In genomic region chr5:102777852-102778251, GRCm38 (mm10) we compare ENCODE assay signal across 10 mouse cellular contexts.
DNase-seq lines count a peak whose midpoint lies in the region; ATAC-seq and TF ChIP-seq lines count a peak whose summit lies in the region.
"Had no signal": no experiment of that assay in that cellular context is flagged by ENCODE, and none has a peak within 500 bp of the region (broad histone marks: within the 10 kb centered on the region; RNA-seq: fewer than 3 reads in every experiment).

No protein-coding gene starts in this region.

- DNase-seq in embryonic facial prominence, embryonic 10.5 days (ENCODE audit: low spot score): no peak
- DNase-seq in lung, postnatal 0 days (ENCODE audit: low spot score): peak; percentile 35
- no peak for DNase-seq in lung, postnatal 14 days
- DNase-seq in c-Kit-positive CD71-negative TER-119-negative erythroid progenitor cells, embryonic 14.5 days (ENCODE audit: low read depth): peak; percentile 41
- DNase-seq in right cerebral cortex, postnatal 25 days: no peak
- no peak for DNase-seq in ovary, postnatal 10 days (ENCODE audit: low spot score)
- DNase-seq: cerebellum, adult 18-20 months had no signal

- H3K27ac ChIP-seq in embryonic facial prominence, embryonic 13.5 days: peak overlapping the region; percentile 16; the same call in 1 of the 2 replicates
- no peak overlapping the region for H3K27ac ChIP-seq in embryonic facial prominence, embryonic 10.5 days (replicated peaks)
- no peak overlapping the region for H3K27ac ChIP-seq in lung, postnatal 0 days (ENCODE audit: low read length)
- H3K27ac ChIP-seq: liver, embryonic 15.5 days had no signal

- H3K9me3 ChIP-seq in embryonic facial prominence, embryonic 13.5 days: no peaks in the 10 kb centered on the region
- no peaks in the 10 kb centered on the region for H3K9me3 ChIP-seq in embryonic facial prominence, embryonic 10.5 days
- no peaks in the 10 kb centered on the region for H3K9me3 ChIP-seq in lung, postnatal 0 days (ENCODE audit: low read length)
- H3K9me3 ChIP-seq: liver, embryonic 15.5 days had no signal

- H3K9ac ChIP-seq in embryonic facial prominence, embryonic 13.5 days: no peak overlapping the region
- H3K9ac ChIP-seq in lung, postnatal 0 days (replicated peaks; ENCODE audit: low read depth): no peak overlapping the region
- H3K9ac ChIP-seq: liver, embryonic 15.5 days had no signal

- 72% methylated on average over 9 of the region's 9 CpGs for WGBS in embryonic facial prominence, embryonic 13.5 days
- 89% methylated on average over 9 of the region's 9 CpGs for WGBS in embryonic facial prominence, embryonic 10.5 days
- WGBS in lung, postnatal 0 days: 65% methylated on average over 9 of the region's 9 CpGs

- no peak for TF ChIP-seq EP300 in lung, postnatal 0 days (IDR thresholded peaks at IDR 0.05)

- H3K27me3 ChIP-seq in embryonic facial prominence, embryonic 13.5 days: no peaks in the 10 kb centered on the region
- H3K27me3 ChIP-seq in embryonic facial prominence, embryonic 10.5 days (replicated peaks; ENCODE audit: low read depth, poor library complexity, severe bottlenecking): no peaks in the 10 kb centered on the region
- no peaks in the 10 kb centered on the region for H3K27me3 ChIP-seq in lung, postnatal 0 days (replicated peaks; ENCODE audit: insufficient read depth, low read length)
- H3K27me3 ChIP-seq: liver, embryonic 15.5 days had no signal

- no peak overlapping the region for H3K4me3 ChIP-seq in embryonic facial prominence, embryonic 13.5 days
- H3K4me3 ChIP-seq in embryonic facial prominence, embryonic 10.5 days: no peak overlapping the region
- no peak overlapping the region for H3K4me3 ChIP-seq in lung, postnatal 0 days (ENCODE audit: low read depth, low read length)
- H3K4me3 ChIP-seq: liver, embryonic 15.5 days had no signal

- H3K4me1 ChIP-seq in embryonic facial prominence, embryonic 13.5 days: peaks cover 19% of the 10 kb centered on the region
- peaks cover 8% of the 10 kb centered on the region for H3K4me1 ChIP-seq in embryonic facial prominence, embryonic 10.5 days
- H3K4me1 ChIP-seq in lung, postnatal 0 days (ENCODE audit: insufficient read depth, low read depth, low read length): no peaks in the 10 kb centered on the region
- H3K4me1 ChIP-seq: liver, embryonic 15.5 days had no signal

- H3K36me3 ChIP-seq in embryonic facial prominence, embryonic 13.5 days: no peaks in the 10 kb centered on the region
- H3K36me3 ChIP-seq in embryonic facial prominence, embryonic 10.5 days (replicated peaks): no peaks in the 10 kb centered on the region
- H3K36me3 ChIP-seq in lung, postnatal 0 days (ENCODE audit: insufficient read depth, low read length): no peaks in the 10 kb centered on the region
- H3K36me3 ChIP-seq: liver, embryonic 15.5 days had no signal

- H3K4me2 ChIP-seq in embryonic facial prominence, embryonic 13.5 days: no peak overlapping the region
- no peak overlapping the region for H3K4me2 ChIP-seq in lung, postnatal 0 days (replicated peaks; ENCODE audit: low read depth, low read length)
- H3K4me2 ChIP-seq: liver, embryonic 15.5 days had no signal

- TF ChIP-seq CTCF in lung, postnatal 0 days (IDR thresholded peaks at IDR 0.05): no peak

- ATAC-seq in embryonic facial prominence, embryonic 13.5 days (ENCODE audit: insufficient number of reproducible peaks, insufficient read depth, low FRiP score, low TSS enrichment, low read depth): no peak
- ATAC-seq in lung, postnatal 0 days: no peak
- peak; percentile 95 for ATAC-seq in megakaryocyte, adult 5-6 weeks (ENCODE audit: poor library complexity, severe bottlenecking)

Comparison
In these comparisons a context has a peak if more than half of its experiments do, and no peak if none do; other contexts are left out.
1. DNase-seq: peak in lung, postnatal 0 days (single experiment) and c-Kit-positive CD71-negative TER-119-negative erythroid progenitor cells, embryonic 14.5 days (single experiment); none in embryonic facial prominence, embryonic 10.5 days (single experiment), lung, postnatal 14 days (single experiment), right cerebral cortex, postnatal 25 days (single experiment) and ovary, postnatal 10 days (single experiment).